Mouse (Mus musculus) R1 (cell line): ENCODE data around the gene Gm12216.
A peak's percentile ranks its signal among the peaks of the same experiment; 100 is the strongest.

ENCODE experiments used
- DNase-seq: peaks from one replicate; pipeline ENCODE4 v3.0.0-alpha.2; 2018; ENCODE audit warnings: low read depth, low spot score

Gene Gm12216

GRCm38 (mm10) chr11:53821945-53822338, 37.1 kb downstream of the Gm12216 start:
- DNase-seq, result no peak

GRCm38 (mm10) chr11:53821230-53821944, 37.7 kb downstream of the Gm12216 start:
- no peak for DNase-seq

GRCm38 (mm10) chr11:53820516-53821170, 38.4 kb downstream of the Gm12216 start:
- DNase-seq, result no peak

GRCm38 (mm10) chr11:53819511-53819910, 39.5 kb downstream of the Gm12216 start:
- no peak for DNase-seq

DNA sequence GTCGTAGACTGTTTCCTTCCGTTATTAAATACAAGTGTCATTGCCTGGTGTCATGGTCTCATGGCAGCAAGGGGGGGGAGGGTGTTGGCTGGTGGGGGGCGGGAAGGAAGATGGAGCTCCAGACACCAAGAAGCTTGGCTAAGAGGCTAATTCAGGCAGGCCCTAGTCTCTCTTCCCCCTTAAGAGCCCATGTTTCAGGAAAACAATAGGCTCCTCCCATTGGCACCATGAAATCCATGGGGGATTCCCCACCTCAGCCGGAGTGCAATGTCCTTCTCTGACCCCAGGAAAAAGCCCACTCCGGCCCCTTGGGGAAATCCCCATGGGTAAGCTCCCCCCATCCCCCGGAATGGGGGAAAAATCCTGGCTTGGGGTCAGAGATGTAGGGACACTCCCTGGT, 40.3 kb downstream of the Gm12216 start:
- DNase-seq, result no peak

GRCm38 (mm10) chr11:53816841-53817375, 42.1 kb downstream of the Gm12216 start:
- DNase-seq, result no peak

- no peak for DNase-seq
These were observed 44.2 kb downstream of the Gm12216 start for GRCm38 (mm10) chr11:53814810-53815209.

DNA sequence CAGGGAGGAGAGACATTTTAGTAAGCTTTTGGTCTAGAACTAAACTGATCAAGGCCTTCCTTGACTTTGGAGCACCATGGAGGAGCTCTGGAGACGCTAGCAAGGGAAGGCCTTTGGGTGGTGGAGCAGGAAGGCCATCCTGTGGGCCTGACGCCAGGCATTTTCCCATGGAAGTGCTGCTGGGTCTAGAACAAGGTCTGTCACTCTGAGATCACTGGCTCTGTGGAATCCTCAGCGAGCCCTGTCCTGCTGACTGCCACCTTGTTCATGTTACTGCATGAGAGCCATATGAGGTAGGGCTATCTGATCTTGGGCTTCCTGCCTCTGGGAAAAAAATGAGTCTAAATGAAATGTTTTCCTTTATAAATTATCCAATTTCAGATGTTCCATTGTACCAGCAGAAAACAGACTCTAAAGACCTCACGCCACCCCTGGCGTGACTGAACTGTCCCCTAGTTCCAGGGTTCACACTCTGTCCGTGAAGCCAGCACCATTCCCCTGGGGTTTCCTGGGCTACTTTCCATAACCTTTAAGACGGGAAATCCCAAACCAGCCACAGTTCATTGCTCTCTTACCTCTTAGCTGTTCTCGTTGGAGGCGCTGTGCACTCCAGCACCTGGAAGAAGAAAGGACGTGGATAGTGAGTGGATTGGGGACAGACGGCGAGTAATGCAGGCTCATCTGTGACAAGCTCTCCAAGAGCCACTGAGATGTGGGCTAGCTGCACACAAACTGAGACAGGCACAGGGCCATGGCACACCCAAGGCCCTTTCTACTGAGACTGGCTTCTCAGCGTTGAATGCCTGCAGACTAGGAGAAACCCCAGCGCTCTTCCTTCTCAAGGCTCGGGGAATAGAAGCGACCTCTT, 45.8 kb downstream of the Gm12216 start:
- DNase-seq, result no peak

DNA sequence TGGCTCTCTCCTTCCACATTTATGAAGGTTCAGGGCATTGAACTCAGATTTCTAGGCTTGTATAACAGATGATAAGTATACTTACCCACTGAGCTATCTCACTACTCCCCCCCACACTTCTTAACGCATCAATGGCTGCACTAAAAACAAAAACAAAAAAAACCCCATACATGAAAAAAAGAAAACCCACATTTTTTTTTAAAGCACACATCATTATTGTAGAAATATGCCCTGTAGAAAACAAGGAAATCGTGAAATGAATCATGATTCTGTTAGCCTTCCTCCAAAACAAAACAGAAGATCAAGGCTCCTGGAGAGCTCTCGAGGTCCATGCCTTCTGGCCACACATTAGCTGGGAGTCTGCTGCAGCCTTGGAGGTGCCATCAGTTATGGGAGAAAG, 47.7 kb downstream of the Gm12216 start:
- DNase-seq, result no peak

DNA sequence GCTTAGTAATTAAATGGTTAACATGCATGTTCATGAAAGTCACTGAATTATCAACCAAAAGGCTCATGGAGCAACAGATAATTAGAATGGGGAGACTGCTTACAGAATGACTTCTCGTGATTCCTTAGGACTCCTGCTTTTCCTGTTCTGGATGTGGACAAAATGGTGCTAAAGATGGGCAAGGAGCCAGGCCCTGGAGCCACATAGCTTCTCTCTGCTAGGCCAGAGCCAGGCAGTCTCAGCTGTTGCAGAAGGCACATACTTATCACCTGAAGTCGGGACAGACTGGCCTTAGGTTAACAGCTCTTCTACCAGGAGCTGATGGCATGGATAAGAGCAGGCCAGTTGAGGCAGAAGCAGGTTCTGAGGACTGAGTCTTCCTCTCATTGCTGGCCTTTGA, 48.3 kb downstream of the Gm12216 start:
- DNase-seq, result no peak

GRCm38 (mm10) chr11:53810156-53810555, 48.9 kb downstream of the Gm12216 start:
- DNase-seq, result peak; percentile 66

DNA sequence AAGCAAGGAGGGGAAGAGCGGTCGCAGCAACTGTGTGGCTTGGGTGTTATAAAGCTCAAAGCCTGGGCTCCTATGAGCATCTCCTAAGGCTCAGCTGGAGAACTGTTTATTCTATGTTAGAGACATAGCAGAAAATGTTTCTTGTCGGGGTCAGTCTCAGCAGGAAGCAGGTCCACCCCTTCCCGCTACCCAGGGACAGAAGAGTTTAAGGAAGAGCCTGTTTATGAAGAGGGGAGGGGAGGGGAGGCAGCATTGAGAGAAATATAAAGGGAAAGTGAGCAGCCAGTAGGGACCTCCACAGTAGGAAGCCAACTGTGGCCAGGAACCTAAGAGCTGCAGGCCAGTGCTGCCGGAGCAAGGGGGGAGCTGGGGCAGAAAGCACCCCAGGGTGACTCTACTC, 49.7 kb downstream of the Gm12216 start:
- DNase-seq, result no peak

DNA sequence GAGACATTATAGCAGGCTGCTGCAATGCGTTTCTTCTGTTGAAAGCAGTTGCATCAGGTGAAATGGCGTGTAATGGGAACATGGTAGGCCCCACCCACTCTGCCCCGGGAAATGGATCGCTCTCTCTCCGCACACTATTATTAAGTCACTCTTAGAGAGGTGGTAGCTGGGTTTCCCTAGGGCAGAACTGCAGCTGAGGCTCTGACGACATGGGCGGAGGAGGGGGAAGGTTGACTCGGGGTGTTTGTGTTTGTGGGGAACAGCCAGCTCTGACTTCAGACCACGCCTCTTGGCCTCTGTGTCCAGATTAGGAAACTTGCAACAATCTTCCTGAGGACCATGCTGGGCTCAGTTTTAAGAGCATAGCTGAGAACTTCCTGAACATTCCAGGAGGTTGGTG, 53.3 kb downstream of the Gm12216 start:
- DNase-seq, result no peak

DNA sequence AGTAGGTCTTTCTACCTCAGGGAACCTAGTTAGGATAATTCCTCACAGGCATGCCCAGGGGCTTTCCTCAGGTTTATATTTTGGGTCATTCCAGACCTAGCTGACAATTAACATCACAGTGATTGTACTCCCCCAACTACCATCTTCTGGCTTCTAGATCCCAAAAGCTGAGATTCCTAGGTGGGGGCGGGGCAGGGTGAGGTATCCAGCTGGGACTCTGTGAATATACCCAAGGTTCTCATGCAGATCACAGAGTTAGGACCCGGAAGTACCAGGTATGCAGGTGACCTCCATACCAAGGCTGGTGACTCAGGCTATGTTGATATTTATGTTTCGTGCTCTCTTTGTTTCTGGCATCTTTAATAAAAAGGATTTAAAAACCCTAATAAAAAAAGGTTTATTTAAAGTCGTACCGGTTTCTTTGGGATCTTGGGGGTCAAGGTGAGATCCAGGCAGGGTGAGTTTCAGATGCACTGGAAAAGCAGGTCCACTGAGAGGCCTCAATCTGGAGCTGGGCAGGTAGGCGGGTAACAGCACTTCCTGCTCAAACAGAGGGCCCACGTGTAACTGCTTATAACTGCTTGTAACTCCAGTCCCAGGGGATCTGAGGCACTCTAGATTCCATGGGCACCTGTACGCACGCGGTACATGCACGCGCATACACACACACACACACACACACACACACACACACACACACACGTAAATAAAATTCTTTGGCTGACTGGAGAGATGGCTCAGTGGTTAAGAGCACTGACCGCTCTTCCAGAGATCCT, 54.3 kb downstream of the Gm12216 start:
- DNase-seq, result peak; percentile 69

DNA sequence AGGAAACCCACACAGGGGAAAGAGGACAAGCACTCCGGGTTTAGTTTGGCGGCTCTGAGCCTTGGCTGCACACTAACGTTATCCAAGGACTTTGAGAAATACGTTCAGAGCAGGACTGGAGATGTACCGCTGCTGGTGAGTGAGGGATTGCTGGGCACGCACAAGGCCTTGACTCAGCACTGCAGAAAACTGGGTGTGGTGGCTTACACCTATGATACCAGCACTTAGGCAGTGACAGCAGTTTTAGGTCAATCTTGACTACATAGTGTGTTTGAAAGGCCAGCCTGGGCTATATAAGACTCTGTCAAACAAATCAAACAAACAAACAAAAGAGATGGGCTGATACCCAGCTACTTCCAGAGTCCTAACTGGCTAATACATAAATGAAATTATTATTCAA, 55.6 kb downstream of the Gm12216 start:
- no peak for DNase-seq

- peak; percentile 81 for DNase-seq
These were observed 56.0 kb downstream of the Gm12216 start for GRCm38 (mm10) chr11:53803093-53803492.

DNA sequence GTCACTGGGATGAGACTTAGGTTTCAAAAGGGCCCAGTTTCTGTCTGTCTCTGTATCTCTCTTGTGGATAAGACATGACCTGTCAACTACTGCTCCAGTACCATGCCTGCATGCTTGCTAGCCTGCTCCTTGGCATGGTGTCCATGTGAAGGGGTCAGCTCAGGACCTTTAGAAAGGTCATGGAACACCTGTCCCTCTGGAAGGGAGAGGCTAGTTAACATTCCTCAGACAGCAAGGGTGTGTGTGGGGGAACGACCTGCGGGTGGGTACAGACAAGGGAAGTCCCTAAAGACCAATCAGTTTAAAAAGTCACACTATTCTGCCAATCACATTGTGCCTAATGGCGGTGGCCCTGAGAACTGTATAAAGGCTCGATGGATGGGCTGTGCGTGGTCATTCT, 58.1 kb downstream of the Gm12216 start:
- peak; percentile 48 for DNase-seq

- DNase-seq, result peak; percentile 94
These were observed 59.0 kb downstream of the Gm12216 start for GRCm38 (mm10) chr11:53800036-53800435.

- DNase-seq, result no peak
These were observed 60.9 kb downstream of the Gm12216 start for GRCm38 (mm10) chr11:53798041-53798711.

DNA sequence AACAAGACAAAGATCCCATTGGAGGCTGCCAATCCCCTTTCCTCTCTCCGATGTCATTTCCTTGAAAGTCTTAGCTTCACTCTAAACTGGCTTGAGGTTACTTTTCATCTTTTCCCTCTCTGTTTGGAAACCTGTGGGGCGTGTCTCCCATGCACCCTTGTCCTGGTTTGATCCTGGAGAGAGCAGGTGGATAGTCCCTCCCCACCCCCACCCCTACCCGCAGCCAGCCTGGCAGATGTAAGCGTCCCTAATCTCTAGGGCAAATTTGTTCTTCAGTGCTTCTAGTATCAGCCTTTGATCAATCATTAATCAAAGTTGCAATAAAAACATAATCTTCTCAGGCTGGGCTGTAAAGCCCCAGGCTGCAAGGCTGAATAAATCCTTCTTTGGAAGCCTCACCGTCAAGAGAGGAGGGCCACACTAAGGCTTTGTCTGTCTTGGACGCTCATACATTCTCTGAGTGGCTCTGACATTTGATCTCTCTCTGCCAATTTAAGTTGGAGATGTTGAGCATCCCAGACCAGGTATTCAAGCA, 61.6 kb downstream of the Gm12216 start:
- no peak for DNase-seq
